Mouse (Mus musculus) forebrain, embryonic 16.5 days (tissue): Measurements from ENCODE around the gene Gm20388. TPM values are rescaled to one million over a fixed set of nuclear protein-coding genes. Genes with fewer than 3 reads are reported as not detected.
A peak's percentile ranks its signal among the peaks of the same experiment; 100 is the strongest.

Experiments
- ATAC-seq: fragments of 200-750 bp; cut with Nextera tagmentation; 2 replicates; pipeline ENCODE4 v1.8.0; 2017; ENCODE audit warnings: mild to moderate bottlenecking, moderate library complexity
- H3K27ac ChIP-seq: fragments of 300-500 bp; sonication (generic); 2 replicates; pipeline ENCODE4 v1.5.1; 2014; ENCODE audit warnings: low read length, control low read depth
- H3K27me3 ChIP-seq: fragments of 300-500 bp; sonication (generic); replicated peaks from 2 replicates; pipeline ENCODE4 v1.6.1; 2014; ENCODE audit warnings: low read length; ENCODE audit not compliant: control insufficient read depth, insufficient read depth
- H3K36me3 ChIP-seq: fragments of 300-500 bp; sonication (generic); 2 replicates; pipeline ENCODE4 v1.6.1; 2014; ENCODE audit not compliant: control insufficient read depth, insufficient read depth
- H3K4me1 ChIP-seq: fragments of 300-500 bp; sonication (generic); replicated peaks from 2 replicates; pipeline ENCODE4 v1.6.1; 2014; ENCODE audit warnings: low read length; ENCODE audit not compliant: control insufficient read depth, insufficient read depth
- H3K4me2 ChIP-seq: fragments of 300-500 bp; sonication (generic); 2 replicates; pipeline ENCODE4 v1.6.1; 2014; ENCODE audit warnings: mild to moderate bottlenecking, low read length, control low read depth
- H3K4me3 ChIP-seq: fragments of 300-500 bp; sonication (generic); replicated peaks from 2 replicates; pipeline ENCODE4 v1.5.1; 2014; ENCODE audit warnings: mild to moderate bottlenecking, low read length, control low read depth
- H3K9ac ChIP-seq: fragments of 300-500 bp; sonication (generic); replicated peaks from 2 replicates; pipeline ENCODE4 v1.6.1; 2014; ENCODE audit warnings: low read depth, low read length, control low read depth
- H3K9me3 ChIP-seq: fragments of 300-500 bp; sonication (generic); 2 replicates; pipeline ENCODE4 v1.6.1; 2016; ENCODE audit warnings: low read length; ENCODE audit not compliant: control insufficient read depth
- WGBS: fragments of 180-500 bp; shearing (Covaris S2); extraction: QIAGEN DNeasy Blood & Tissue Kit; methylation state at CpG from one replicate; pipeline ENCODE4 v1.1.7; 2014; 5-methylcytosine and 5-hydroxymethylcytosine counted together
- polyA plus RNA-seq: library from polyadenylated mRNA; unstranded; fragments of >200 nt; fragmentation: Nextera tagmentation; extraction: Ambion mirVana; gene quantifications from 2 replicates; pipeline ENCODE4 v1.2.1, GENCODE M21; 2015

Gene Gm20388
- polyA plus RNA-seq, 1 experiment from 2014 or later, result 4.7 TPM

GRCm38 (mm10) chr8:123754538-123755431 lies 3844.1 kb downstream of the Gm20388 start:
- H3K36me3 ChIP-seq, result no peaks in the 10 kb centered on the region
- H3K27ac ChIP-seq, result no peak overlapping the region; the same call in 1 of the 2 replicates
- H3K4me3 ChIP-seq, result no peak overlapping the region
- WGBS, result 69% methylated on average over 13 of the region's 13 CpGs
- peaks cover 21% of the 10 kb centered on the region for H3K4me1 ChIP-seq
- ATAC-seq, result 0 out of 2 replicates have a peak, but pooled peaks have one; percentile 14
- H3K9me3 ChIP-seq, result no peaks in the 10 kb centered on the region
- no peak overlapping the region for H3K4me2 ChIP-seq
- H3K9ac ChIP-seq, result no peak overlapping the region
- H3K27me3 ChIP-seq, result no peaks in the 10 kb centered on the region

GRCm38 (mm10) chr8:123756901-123757300 lies 3846.3 kb downstream of the Gm20388 start:
- no peaks in the 10 kb centered on the region for H3K27me3 ChIP-seq
- no peaks in the 10 kb centered on the region for H3K36me3 ChIP-seq
- H3K4me1 ChIP-seq, result peaks cover 24% of the 10 kb centered on the region
- H3K27ac ChIP-seq, result no peak overlapping the region
- H3K9me3 ChIP-seq, result no peaks in the 10 kb centered on the region
- 84% methylated on average over 8 of the region's 8 CpGs for WGBS
- no peak overlapping the region for H3K9ac ChIP-seq
- no peak overlapping the region for H3K4me2 ChIP-seq
- no peak for ATAC-seq
- H3K4me3 ChIP-seq, result no peak overlapping the region

GRCm38 (mm10) chr8:123758935-123759334 lies 3848.3 kb downstream of the Gm20388 start:
- ATAC-seq, result no peak
- H3K27me3 ChIP-seq, result no peaks in the 10 kb centered on the region
- WGBS, result 89% methylated on average over 1 of the region's 1 CpGs

GRCm38 (mm10) chr8:123759933-123760332 lies 3849.3 kb downstream of the Gm20388 start:
- Histone ChIP-seq H3K4me3 (peak overlapping the region; percentile 21), H3K4me1 (peaks cover 9% of the 10 kb centered on the region), H3K27ac (no peak overlapping the region), H3K9me3 (no peaks in the 10 kb centered on the region), H3K27me3 (no peaks in the 10 kb centered on the region), H3K36me3 (no peaks in the 10 kb centered on the region), H3K4me2 (peak overlapping the region; percentile 46), H3K9ac (peak overlapping the region; percentile 37)
- ATAC-seq, result peak; percentile 94
- 3% methylated on average over 10 of the region's 10 CpGs for WGBS

More at GRCm38 (mm10) chr8:123758935-123759334, 3848.3 kb downstream of the Gm20388 start:
- no peak overlapping the region for H3K4me3 ChIP-seq
- no peaks in the 10 kb centered on the region for H3K9me3 ChIP-seq
- H3K27ac ChIP-seq, result no peak overlapping the region
- peaks cover 14% of the 10 kb centered on the region for H3K4me1 ChIP-seq
- H3K9ac ChIP-seq, result no peak overlapping the region
- H3K36me3 ChIP-seq, result no peaks in the 10 kb centered on the region
- no peak overlapping the region for H3K4me2 ChIP-seq

- Histone ChIP-seq H3K36me3 (no peaks in the 10 kb centered on the region), H3K4me3 (no peak overlapping the region), H3K4me2 (no peak overlapping the region), H3K27me3 (no peaks in the 10 kb centered on the region), H3K27ac (no peak overlapping the region), H3K9ac (no peak overlapping the region), H3K4me1 (peaks cover 9% of the 10 kb centered on the region), H3K9me3 (no peaks in the 10 kb centered on the region)
- ATAC-seq, result no peak
- WGBS, result 63% methylated on average over 5 of the region's 5 CpGs
Observed at GRCm38 (mm10) chr8:123760579-123760978, 3849.9 kb downstream of the Gm20388 start.

- no peak for ATAC-seq
- 63% methylated on average over 12 of the region's 12 CpGs for WGBS
Observed at GRCm38 (mm10) chr8:123761266-123761882, 3850.7 kb downstream of the Gm20388 start.

GRCm38 (mm10) chr8:123761883-123762270 lies 3851.2 kb downstream of the Gm20388 start:
- H3K9ac ChIP-seq, result no peak overlapping the region
- H3K4me2 ChIP-seq, result no peak overlapping the region
- WGBS, result 45% methylated on average over 4 of the region's 4 CpGs
- H3K27ac ChIP-seq, result no peak overlapping the region
- peaks cover 9% of the 10 kb centered on the region for H3K4me1 ChIP-seq
- H3K36me3 ChIP-seq, result no peaks in the 10 kb centered on the region
- no peaks in the 10 kb centered on the region for H3K27me3 ChIP-seq
- no peak overlapping the region for H3K4me3 ChIP-seq
- no peak for ATAC-seq
- no peaks in the 10 kb centered on the region for H3K9me3 ChIP-seq

More at GRCm38 (mm10) chr8:123761266-123761882, 3850.7 kb downstream of the Gm20388 start:
- Histone ChIP-seq H3K4me2 (no peak overlapping the region), H3K9me3 (no peaks in the 10 kb centered on the region), H3K27me3 (no peaks in the 10 kb centered on the region), H3K27ac (no peak overlapping the region), H3K4me3 (no peak overlapping the region), H3K9ac (no peak overlapping the region), H3K4me1 (peaks cover 9% of the 10 kb centered on the region), H3K36me3 (no peaks in the 10 kb centered on the region)

GRCm38 (mm10) chr8:123763355-123763754 lies 3852.7 kb downstream of the Gm20388 start:
- H3K27ac ChIP-seq, result no peak overlapping the region
- peaks cover 9% of the 10 kb centered on the region for H3K4me1 ChIP-seq
- H3K9ac ChIP-seq, result no peak overlapping the region
- H3K36me3 ChIP-seq, result no peaks in the 10 kb centered on the region
- no peaks in the 10 kb centered on the region for H3K9me3 ChIP-seq
- H3K27me3 ChIP-seq, result no peaks in the 10 kb centered on the region
- no peak overlapping the region for H3K4me2 ChIP-seq
- ATAC-seq, result no peak
- 60% methylated on average over 7 of the region's 7 CpGs for WGBS
- no peak overlapping the region for H3K4me3 ChIP-seq

- Histone ChIP-seq H3K4me2 (no peak overlapping the region), H3K9me3 (no peaks in the 10 kb centered on the region), H3K4me3 (no peak overlapping the region), H3K9ac (no peak overlapping the region), H3K27me3 (no peaks in the 10 kb centered on the region), H3K36me3 (no peaks in the 10 kb centered on the region), H3K27ac (no peak overlapping the region), H3K4me1 (peaks cover 7% of the 10 kb centered on the region)
- ATAC-seq, result no peak
- WGBS, result 33% methylated on average over 4 of the region's 4 CpGs
Observed at GRCm38 (mm10) chr8:123764671-123765070, 3854.0 kb downstream of the Gm20388 start.
